Mouse (Mus musculus): ENCODE data around the gene Mto1. TPM values are rescaled to one million over a fixed set of nuclear protein-coding genes. Genes with fewer than 3 reads are reported as not detected.
"Not testable (repeated sequence)": the region's sequence is repeated elsewhere in the genome, so short reads cannot be mapped to it uniquely, and the experiment has no call there.

Gene Mto1
- total RNA-seq, 2 experiments from 2014 or later: 15.3 to 16.4 TPM

DNA sequence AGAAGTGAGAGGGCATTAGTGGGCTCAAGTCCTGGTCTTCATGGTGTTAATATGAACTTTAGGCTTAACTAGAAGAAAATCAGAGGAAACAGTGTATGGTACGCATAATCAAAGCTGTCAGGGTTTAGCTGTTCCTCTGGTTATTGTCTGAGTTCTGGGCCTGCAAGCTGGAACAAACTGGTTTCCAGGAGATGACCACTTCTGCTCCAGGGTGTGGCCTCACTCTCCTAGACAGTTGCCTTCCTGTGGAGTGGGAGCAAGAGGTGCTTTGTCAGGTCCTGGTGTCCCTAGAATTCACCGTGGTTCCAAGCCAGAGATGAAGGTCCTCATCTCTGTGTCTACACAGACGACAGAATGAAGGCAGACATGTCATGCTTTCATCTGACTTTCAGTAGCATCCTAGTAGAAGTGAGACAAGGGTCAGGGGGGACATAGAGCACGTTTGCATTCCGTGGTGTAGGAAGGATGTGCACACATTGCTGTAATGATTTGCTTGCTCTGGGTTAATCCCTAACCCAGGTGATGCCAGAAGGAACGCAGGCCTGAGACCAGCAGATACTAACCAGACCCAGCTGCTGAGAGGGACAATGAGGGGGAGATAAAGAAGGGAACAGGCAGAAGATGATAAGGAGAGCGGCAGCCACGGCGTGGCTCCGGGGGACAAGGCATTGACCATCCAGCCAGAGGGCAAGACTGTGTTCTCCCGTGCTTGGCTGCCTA lies 58.2 kb downstream of the Mto1 start:
- no peak for DNase-seq

DNA sequence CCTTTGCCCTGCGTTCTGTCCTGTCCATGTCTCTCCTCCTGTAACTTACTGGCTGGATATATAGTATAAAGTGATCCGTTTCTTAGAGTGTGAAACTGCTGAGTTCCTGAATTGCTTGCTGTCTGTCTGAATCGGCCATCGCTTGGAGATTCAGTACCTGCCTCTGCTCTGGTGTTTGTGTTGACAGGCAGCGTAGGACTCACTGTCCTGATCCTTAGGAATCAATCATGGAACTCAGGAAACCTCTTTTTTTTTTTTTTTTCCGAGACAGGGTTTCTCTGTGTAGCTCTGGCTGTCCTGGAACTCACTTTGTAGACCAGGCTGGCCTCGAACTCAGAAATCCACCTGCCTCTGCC lies 58.7 kb downstream of the Mto1 start:
- DNase-seq: no peak

DNA sequence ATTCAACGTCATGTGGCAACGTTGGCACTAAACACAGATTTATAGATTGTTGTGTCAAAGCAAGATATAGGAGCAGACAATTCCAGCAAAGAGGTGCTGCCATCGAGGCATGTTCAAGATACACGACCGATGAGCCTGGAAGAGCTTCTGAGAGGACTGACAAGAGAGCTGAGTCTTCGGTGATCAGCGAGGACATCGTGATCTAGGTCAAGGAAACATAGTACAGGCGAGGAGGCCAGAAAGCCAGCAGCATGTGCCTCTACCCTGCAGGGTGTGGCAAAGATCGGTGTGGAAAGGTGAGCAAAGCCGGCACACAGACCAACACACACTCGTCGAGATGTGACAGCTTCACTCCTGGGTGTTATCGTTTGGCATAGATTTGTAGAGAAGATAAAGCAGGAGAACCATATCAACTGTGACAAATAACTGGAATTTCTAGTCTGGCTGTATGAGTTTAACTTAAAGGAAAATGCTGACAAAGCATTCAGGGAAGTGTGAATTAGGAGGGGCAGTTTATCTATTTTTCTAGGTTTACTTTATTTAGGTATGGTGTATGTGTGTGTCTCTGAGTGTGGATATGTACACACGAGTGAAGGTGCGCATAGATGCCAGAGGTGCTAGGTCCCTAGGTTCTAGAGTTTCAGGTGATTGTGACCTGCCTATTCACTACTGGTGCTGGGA lies 60.2 kb downstream of the Mto1 start:
- no peak for DNase-seq

DNA sequence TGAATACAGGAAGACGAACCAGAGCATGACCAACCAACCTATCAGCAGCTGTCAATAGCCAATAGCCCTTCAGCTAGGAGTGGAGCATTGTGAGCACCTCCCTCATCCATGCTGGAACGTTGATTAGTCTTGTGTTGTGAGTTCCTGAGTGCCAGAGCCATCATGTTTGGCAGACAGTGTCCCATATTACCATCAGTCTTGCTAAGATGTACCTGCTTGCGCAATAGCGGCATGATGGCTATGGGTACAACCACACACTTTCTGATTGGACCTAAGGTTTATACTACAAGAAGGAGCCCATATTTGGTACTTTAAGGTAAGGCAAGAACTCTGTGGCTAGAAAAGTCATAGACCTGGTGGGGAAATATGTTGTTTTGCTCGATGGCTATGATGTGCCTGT lies 63.7 kb downstream of the Mto1 start:
- no peak for DNase-seq

DNA sequence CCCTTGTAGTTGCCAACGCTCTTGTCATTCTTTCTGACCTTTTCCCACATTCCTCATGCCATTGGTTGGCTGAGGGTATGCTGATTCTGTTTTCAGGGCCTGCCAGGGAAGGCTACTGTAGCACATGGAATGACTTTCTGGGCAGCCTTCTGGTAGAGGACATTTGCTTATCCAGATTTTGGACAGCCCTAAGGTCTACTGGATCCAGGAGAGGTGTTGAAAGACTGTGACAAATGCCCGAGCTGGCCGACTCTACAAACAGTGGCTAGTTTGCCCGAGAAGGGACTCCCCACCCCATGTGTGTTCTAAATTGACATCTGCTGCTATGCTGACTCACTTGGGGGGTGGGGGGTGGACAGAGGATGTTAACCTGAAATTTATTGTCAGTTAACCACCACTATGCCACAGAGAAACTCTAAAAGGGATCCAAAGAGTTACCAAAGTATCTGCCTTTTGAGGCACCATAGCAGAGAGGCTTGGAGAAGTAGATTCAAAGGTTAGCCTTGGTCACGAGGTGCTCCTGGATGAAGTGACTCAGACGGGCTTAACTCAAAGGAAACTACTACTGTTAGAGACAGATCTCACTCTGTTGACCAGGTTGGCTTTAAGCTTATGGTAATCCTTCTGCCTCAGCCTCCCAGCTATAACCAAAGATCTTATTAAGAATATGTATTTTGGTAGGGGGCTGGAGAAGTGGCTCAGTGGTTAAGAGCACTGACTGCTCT lies 65.9 kb downstream of the Mto1 start:
- DNase-seq: peak; percentile 25

DNA sequence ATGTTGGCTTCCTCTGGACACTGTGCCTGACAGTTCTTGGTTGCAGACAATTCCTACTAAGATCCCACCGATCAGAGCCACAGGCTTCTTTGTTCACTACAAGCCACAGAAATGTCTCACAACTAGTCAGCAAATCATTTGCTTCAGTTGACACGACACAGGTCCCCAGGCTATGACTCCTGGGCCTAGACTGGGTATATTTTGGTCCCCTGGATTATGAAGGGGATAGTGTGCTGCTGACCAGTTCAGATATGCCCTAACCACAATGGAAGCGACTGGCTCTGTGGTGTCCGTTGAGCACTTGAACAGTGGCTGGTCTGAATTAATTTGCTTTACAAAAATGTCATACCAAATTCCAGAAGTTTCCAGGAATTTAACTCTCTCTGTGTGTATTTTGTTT lies 66.7 kb downstream of the Mto1 start:
- no peak for DNase-seq

DNA sequence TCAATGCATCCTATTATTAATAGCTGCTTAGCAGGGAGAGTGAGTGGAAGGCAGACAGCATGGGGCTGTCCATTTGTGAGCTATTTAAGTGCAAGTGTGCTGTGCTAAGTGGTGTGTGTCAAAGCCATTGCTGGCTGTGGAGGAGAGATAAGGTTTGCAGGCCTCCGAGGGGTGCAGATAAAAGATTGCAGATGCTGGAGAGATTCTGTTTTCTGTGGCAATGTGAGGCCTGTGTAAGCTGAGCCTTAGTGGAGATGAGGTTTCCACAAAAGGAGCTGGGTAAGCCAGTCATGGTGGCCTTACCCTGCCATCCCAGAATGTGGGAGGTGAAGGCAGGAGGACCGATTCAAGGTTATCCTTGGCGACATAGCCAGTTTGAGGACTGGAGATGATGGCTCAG lies 68.1 kb downstream of the Mto1 start:
- no peak for DNase-seq

DNA sequence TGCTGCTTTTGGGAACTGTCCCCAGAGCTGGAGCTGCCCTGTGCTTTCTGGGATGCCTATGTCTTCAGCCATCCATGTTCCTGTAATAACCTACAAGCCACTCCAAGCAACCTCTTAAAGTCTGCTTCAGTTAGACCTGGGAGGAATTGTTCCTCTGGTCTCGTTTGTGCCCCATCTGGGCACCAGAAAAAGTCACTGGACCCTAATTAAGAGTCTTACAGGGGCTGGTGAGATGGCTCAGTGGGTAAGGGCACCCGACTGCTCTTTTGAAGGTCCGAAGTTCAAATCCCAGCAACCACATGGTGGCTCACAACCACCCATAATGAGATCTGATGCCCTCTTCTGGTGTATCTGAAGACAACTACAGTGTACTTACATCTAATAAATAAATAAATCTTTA lies 69.2 kb downstream of the Mto1 start:
- not testable (repeated sequence) for DNase-seq

DNA sequence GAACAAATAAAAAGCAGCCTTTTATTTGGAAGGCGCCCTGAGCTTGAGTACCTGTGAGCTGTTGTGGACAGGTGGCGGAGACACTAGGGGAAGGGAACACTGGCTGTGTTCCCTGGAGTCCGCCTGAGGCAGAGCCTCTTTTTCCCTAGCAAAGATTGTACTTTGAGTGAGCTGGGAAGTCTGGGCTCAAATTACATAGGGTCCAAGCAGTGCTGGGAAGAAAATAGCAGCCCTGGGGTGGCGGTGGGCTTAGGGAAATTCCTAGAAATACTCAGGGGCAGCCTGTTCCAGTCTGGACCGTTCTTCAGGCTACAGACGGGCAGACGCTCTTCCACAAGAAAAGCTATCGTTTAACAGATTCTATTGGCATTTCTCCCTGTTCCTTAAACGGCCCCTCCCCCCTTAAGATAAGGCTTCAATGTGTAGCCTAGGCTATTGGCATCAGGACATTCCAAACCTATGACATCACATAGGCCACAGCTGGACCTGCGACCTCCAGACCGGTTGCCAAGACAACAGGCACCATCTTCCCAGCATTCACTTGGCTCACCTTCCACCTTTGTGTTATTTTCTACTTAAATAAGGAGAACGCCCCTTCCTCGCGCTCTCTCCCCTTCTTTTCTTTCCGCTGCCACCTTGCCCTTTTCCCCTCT lies 72.2 kb downstream of the Mto1 start:
- no peak for DNase-seq

DNA sequence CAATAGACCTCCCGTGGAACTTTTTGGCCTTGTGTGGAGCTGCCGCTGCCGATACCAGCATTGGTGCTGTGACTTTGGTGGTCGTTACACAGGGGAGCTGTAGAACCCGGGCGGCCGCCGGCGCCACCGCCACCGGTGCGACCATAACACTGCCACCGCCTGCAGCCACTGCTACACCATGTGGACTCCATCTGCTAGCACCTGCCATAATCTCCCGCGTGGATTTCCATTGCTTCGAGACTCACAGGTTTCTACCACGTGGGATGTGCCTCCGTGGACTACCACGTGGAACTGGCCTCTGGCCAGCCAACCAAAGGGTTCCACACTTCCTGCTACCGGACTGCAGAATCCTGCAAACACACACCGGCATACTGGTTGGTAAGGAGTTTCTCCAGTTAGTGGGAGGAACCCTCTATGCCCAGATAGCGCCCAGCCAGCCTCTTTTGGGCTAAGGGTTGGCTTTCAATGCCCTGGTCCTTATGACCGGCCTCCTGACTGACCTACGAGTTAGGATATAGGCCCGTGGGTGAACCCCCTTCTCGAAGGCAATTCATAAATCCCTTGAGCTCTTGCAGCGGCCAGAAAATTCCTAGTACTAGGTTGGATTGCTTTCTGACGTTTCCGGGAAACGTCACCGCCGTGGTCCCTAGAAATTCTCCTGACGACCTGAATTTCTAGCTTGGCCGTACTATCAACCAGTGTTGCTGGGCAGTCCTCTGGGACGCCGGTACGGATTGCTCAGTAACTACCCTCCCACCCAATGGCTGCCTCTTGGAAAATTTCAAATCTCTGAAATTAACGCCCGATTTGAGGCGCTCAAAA lies 73.0 kb downstream of the Mto1 start:
- peak; percentile 37 for DNase-seq

DNA sequence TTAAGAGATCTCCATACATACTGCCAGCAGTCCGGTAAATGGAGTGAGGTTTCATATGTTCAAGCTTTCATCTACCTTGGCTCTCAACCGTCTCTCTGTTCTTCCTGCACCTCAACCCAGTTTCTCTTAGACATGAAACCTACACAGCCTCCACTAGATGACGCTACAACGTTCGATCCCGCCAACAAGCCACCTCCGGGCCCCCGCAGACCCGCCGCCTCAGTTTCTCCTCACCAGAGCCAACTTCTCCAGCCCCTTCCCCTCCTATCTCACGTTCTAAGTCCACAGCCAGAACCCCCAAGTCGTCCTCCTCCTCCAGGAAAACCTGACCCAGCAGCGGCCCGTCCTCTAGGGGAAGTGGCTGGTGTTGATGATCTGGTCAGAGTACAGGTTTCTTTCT lies 73.7 kb downstream of the Mto1 start:
- no peak for DNase-seq

Small RNA genes within 50 kb of the gene (microRNA-seq; reads per million reads assigned to microRNA genes)
- 0 reads per million in 2 experiments for gene Gm26377

Other genes with a start within 250 kb of the Mto1 start
- gene Gsta1, start 217.6 kb upstream of the Mto1 start, total RNA-seq (2021): not detected
- not detected for gene Gm3776, start 191.1 kb upstream of the Mto1 start, total RNA-seq (2021)
- not detected for gene Gm10639, start 158.3 kb upstream of the Mto1 start, total RNA-seq (2021)
- not detected for gene Omt2a, start 133.4 kb upstream of the Mto1 start, total RNA-seq (2021)
- not detected for gene Omt2b, start 120.6 kb upstream of the Mto1 start, total RNA-seq (2021)
- not detected for gene Gsta2, start 92.4 kb upstream of the Mto1 start, total RNA-seq (2021)
- gene Dppa5a, start 80.0 kb upstream of the Mto1 start, total RNA-seq (2021): not detected
- gene Ooep, start 69.5 kb upstream of the Mto1 start, total RNA-seq (2021): under 1 TPM in 1 of 2 experiments, not detected in 1; 0.12 TPM
- gene Ddx43, start 52.4 kb upstream of the Mto1 start, total RNA-seq (2021): not detected
- gene Cgas, start 5.0 kb upstream of the Mto1 start, total RNA-seq (2021): 1 to 10 TPM in 1 of 2 experiments, under 1 TPM in 1; 0.96 to 1.2 TPM
- not detected for gene Gm17324, start 578 bp downstream of the Mto1 start, total RNA-seq (2021)
- 1,000 to 10,000 TPM; 2,370 to 3,141 TPM for gene Eef1a1, start 40.9 kb downstream of the Mto1 start, total RNA-seq (2021)
- gene Slc17a5, start 139.8 kb downstream of the Mto1 start, total RNA-seq (2021): 1 to 10 TPM; 4.1 to 5.7 TPM
- gene Cd109, start 167.3 kb downstream of the Mto1 start, total RNA-seq (2021): 10 to 100 TPM in 1 of 2 experiments, 1 to 10 TPM in 1; 8.6 to 14.8 TPM